Mouse (Mus musculus) liver, postnatal 0 days (tissue): ENCODE data around the gene Thegl. TPM values are rescaled to one million over a fixed set of nuclear protein-coding genes. Genes with fewer than 3 reads are reported as not detected.
A peak's percentile ranks its signal among the peaks of the same experiment; 100 is the strongest.
"Not testable (repeated sequence)": the region's sequence is repeated elsewhere in the genome, so short reads cannot be mapped to it uniquely, and the experiment has no call there.

Experiments
- ATAC-seq: fragments of 200-750 bp; cut with Nextera tagmentation; 2 replicates; pipeline ENCODE4 v1.8.0; 2017; ENCODE audit warnings: mild to moderate bottlenecking, moderate library complexity
- DNase-seq: peaks from one replicate; pipeline ENCODE4 v3.0.0-alpha.2; 2016
- H3K27ac ChIP-seq: fragments of 300-500 bp; sonication (generic); 2 replicates; pipeline ENCODE4 v1.5.1; 2014; ENCODE audit warnings: antibody characterized with exemption, moderate library complexity, mild to moderate bottlenecking, low read depth
- H3K27me3 ChIP-seq: fragments of 300-500 bp; sonication (generic); 2 replicates; pipeline ENCODE4 v1.6.1; 2014; ENCODE audit warnings: low read length, control low read depth, mixed read lengths; ENCODE audit not compliant: insufficient read depth
- H3K36me3 ChIP-seq: fragments of 300-500 bp; sonication (generic); replicated peaks from 2 replicates; pipeline ENCODE4 v1.6.1; 2014; ENCODE audit warnings: mild to moderate bottlenecking, control low read depth, low read length, moderate library complexity, mixed read lengths; ENCODE audit not compliant: insufficient read depth
- H3K4me1 ChIP-seq: fragments of 300-500 bp; sonication (generic); 2 replicates; pipeline ENCODE4 v1.6.1; 2014; ENCODE audit warnings: antibody characterized with exemption, mild to moderate bottlenecking, control low read depth; ENCODE audit not compliant: insufficient read depth
- H3K4me2 ChIP-seq: fragments of 300-500 bp; sonication (generic); 2 replicates; pipeline ENCODE4 v1.6.1; 2014; ENCODE audit warnings: low read depth, mild to moderate bottlenecking, low read length, moderate library complexity, mixed read lengths
- H3K4me3 ChIP-seq: fragments of 300-500 bp; sonication (generic); 2 replicates; pipeline ENCODE4 v1.5.1; 2014; ENCODE audit warnings: low read depth, low read length
- H3K9ac ChIP-seq: fragments of 300-500 bp; sonication (generic); replicated peaks from 2 replicates; pipeline ENCODE4 v1.6.1; 2014; ENCODE audit warnings: mild to moderate bottlenecking, moderate library complexity
- H3K9me3 ChIP-seq: fragments of 300-500 bp; sonication (generic); 2 replicates; pipeline ENCODE4 v1.6.1; 2016; ENCODE audit warnings: mild to moderate bottlenecking, control low read depth, low read length, mixed read lengths
- CTCF ChIP-seq: sonication (generic); IDR thresholded peaks from 2 replicates; pipeline ENCODE4 v1.5.1; 2016; ENCODE audit warnings: antibody characterized with exemption, low read depth
- EP300 ChIP-seq: IDR thresholded peaks from 2 replicates; pipeline ENCODE4 v1.6.1; 2016; ENCODE audit warnings: antibody characterized with exemption, low read depth, mild to moderate bottlenecking
- WGBS: fragments of 180-500 bp; shearing (Covaris S2); extraction: QIAGEN DNeasy Blood & Tissue Kit; methylation state at CpG from one replicate; pipeline ENCODE4 v1.1.7; 2014; ENCODE audit not compliant: insufficient replicate concordance; 5-methylcytosine and 5-hydroxymethylcytosine counted together
- polyA plus RNA-seq: library from polyadenylated mRNA; unstranded; fragments of >200 nt; fragmentation: Nextera tagmentation; extraction: Ambion mirVana; gene quantifications from 2 replicates; pipeline ENCODE4 v1.2.1, GENCODE M21; 2015

Thegl gene
- polyA plus RNA-seq: 0.19 and 0.20 TPM in 2 replicates

DNA sequence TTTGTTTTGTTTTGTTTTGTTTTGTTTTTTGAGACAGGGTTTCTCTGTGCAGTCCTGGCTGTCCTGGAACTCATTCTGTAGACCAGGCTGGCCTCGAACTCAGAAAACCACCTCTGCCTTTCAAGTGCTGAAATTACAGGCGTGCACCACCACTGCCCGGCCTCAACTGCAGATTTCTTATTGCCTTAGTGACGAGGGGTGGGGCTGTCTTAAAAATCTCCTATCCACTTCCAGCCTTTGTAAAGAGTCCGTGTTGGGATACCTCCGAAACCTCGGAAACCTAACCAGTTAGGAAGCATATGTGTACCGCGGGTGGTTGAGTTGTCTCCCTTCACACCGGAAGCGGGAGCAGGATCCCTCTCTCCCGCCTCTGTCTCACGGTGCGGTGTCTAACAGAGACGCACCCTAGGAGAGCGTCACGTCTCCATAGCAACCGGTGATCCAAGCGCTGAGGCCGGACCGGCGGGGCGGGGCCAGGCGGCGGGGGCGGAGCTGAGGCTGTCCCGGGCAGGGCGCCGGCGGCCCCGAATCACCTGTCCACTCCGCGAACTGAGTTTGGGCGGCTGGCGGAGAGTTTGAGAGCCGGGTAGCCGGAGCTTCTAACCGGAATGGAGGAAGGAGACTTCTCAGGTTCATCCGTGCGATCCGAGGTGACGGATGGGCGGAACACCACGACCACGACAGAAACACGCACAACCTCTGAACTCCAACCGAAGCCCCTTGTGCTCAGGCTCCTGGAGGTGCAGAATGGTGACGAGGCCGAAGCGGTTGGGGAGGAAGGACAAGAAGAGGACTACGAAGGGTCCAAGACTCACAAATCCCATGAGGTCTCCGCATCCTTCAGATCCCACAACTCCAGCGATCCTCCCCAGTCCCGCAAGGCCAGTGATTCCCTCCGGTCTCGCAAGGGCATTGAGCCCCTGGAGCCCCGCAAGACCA is at the start of gene Thegl:
Gene Thegl (plus strand): TSS at position 480 of the 939 bp plus-strand sequence.
- Histone ChIP-seq H3K36me3 (no peaks in the 10 kb centered on the region), H3K27ac (no peak within 1 kb of the TSS), H3K9ac (peak within 1 kb of the TSS; percentile 16; the same call in 1 of the 2 replicates), H3K4me1 (peaks cover 12% of the 10 kb centered on the region), H3K4me3 (peak within 1 kb of the TSS; percentile 54), H3K27me3 (no peaks in the 10 kb centered on the region), H3K9me3 (no peaks in the 10 kb centered on the region), H3K4me2 (peak within 1 kb of the TSS; percentile 86)
- 14% methylated on average over 51 of the region's 57 CpGs for WGBS
- ATAC-seq: peak; percentile 100
- TF ChIP-seq CTCF: no peak
- TF ChIP-seq EP300: no peak
- DNase-seq: peak; percentile 94

- Histone ChIP-seq H3K4me3 (no peak overlapping the region), H3K27ac (no peak overlapping the region), H3K9me3 (no peaks in the 10 kb centered on the region), H3K9ac (no peak overlapping the region), H3K36me3 (peaks cover 41% of the 10 kb centered on the region), H3K27me3 (no peaks in the 10 kb centered on the region), H3K4me2 (no peak overlapping the region), H3K4me1 (peaks cover 9% of the 10 kb centered on the region)
- ATAC-seq: no peak
- 79% methylated on average over 5 of the region's 5 CpGs for WGBS
- DNase-seq: no peak
- no peak for TF ChIP-seq EP300
- no peak for TF ChIP-seq CTCF
These were observed 46.6 kb upstream of the Thegl start for GRCm38 (mm10) chr5:76969250-76969649.

GRCm38 (mm10) chr5:76971115-76971514 is 44.7 kb upstream of the Thegl start:
- Histone ChIP-seq H3K4me1 (peaks cover 14% of the 10 kb centered on the region), H3K36me3 (peaks cover 33% of the 10 kb centered on the region)
- not testable (repeated sequence) for H3K27me3 ChIP-seq, H3K9ac ChIP-seq, H3K4me2 ChIP-seq, H3K27ac ChIP-seq, ATAC-seq, DNase-seq, H3K9me3 ChIP-seq, H3K4me3 ChIP-seq
- WGBS: 69% methylated on average over 1 of the region's 1 CpGs

DNA sequence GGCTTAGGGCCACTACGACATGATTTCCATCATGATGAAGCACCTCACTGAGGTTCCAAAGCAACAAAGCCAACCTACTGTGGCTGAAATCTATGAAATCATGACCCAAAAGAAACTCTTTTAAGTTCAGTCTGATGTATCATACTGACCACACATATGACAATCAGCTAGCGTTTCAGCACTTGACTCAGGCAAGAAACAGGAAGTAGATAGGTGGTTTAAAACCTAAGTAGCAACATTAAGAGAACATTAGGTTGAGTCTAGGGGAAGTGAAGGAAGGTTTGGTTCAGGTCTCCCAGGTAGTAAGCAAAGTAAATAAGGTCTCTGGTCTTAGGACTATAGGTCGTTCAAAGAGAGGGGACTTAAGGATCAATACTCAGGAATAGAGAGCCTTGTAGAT is 42.3 kb upstream of the Thegl start:
- no peak for DNase-seq
- ATAC-seq: no peak
- Histone ChIP-seq H3K27ac (peak overlapping the region; percentile 40; the same call in 1 of the 2 replicates), H3K4me1 (peaks cover 14% of the 10 kb centered on the region), H3K27me3 (no peaks in the 10 kb centered on the region), H3K36me3 (peaks cover 23% of the 10 kb centered on the region), H3K9ac (peak overlapping the region; percentile 96), H3K4me3 (peak overlapping the region; percentile 100), H3K4me2 (peak overlapping the region; percentile 91), H3K9me3 (no peaks in the 10 kb centered on the region)
- TF ChIP-seq CTCF (no peak), EP300 (no peak)
- 36% methylated on average over 3 of the region's 3 CpGs for WGBS

DNA sequence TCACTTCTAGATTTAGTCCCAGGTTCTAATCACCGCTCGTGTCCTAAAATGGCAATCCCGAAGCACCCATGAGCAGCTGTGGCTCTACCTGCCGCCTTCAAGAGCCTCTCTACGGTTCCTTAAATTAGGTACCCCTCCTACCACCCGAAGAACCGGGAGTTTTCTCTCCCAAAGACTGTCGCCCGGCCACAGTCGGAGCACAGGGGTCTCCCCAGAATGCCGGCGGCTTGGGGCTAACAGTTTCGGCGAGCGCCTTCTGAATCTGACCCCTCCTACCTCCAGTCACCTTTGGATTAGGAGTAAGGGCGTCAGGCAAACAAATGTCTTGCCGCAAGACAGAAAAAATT is 41.6 kb upstream of the Thegl start:
- peak; percentile 14 for ATAC-seq
- Histone ChIP-seq H3K27ac (peak overlapping the region; percentile 98), H3K36me3 (peaks cover 22% of the 10 kb centered on the region), H3K9ac (peak overlapping the region; percentile 96), H3K4me3 (peak overlapping the region; percentile 100), H3K4me1 (peaks cover 14% of the 10 kb centered on the region), H3K9me3 (no peaks in the 10 kb centered on the region), H3K27me3 (no peaks in the 10 kb centered on the region), H3K4me2 (peak overlapping the region; percentile 91)
- WGBS: 2% methylated on average over 17 of the region's 17 CpGs
- DNase-seq: no peak
- TF ChIP-seq CTCF (no peak), EP300 (no peak)

DNA sequence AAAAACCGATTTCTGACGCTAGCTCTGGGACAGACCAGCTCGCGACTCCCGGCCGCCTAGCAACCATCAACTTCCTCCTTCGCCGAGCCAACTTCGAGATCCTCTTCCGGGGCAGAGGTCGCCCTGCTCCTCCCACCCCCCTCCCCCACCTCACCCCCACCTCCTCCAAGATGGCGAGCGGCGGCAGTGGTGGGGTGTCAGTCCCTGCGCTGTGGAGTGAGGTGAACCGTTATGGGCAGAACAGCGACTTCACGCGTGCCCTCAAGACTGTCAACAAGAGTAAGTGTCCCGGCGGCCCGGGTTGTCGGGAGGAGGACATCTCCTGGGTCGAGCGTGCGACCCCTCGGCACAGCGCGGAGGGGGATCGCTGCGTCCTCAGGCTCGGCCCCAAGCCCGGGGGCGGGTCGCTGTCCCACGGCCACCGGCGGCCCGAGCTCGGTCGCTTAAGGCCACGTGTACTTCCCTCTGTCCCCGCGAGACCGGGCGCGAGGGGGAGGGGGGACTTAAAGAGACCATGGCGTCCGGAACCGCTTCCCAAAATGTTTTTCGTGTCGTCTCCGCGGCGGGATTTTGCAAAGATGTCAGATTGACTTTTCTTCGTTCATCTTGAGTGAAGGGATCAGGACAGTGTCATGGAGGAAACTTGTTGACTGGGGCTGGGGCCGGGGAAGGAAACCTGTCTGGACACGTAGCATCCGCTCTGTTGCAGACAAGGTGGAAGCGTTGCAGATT is 41.1 kb upstream of the Thegl start, which contains the start of gene Srp72:
Gene Srp72 (plus strand): TSS at position 130 of the 732 bp plus-strand sequence.
- WGBS: under 1% methylated on average over 53 of the region's 60 CpGs
- H3K27ac ChIP-seq: peak within 1 kb of the TSS; percentile 98
- peak; percentile 97 for ATAC-seq

More for the DNA sequence above, 41.1 kb upstream of the Thegl start, which contains the start of gene Srp72:
- Histone ChIP-seq H3K4me2 (peak within 1 kb of the TSS; percentile 91), H3K9me3 (no peaks in the 10 kb centered on the region), H3K36me3 (peaks cover 21% of the 10 kb centered on the region), H3K4me1 (peaks cover 14% of the 10 kb centered on the region), H3K9ac (peak within 1 kb of the TSS; percentile 96), H3K27me3 (no peaks in the 10 kb centered on the region), H3K4me3 (peak within 1 kb of the TSS; percentile 100)
- DNase-seq: peak; percentile 95
- TF ChIP-seq CTCF (no peak), EP300 (no peak)
